ENCODE assay signal across 11 mouse cellular contexts in the genomic region with DNA sequence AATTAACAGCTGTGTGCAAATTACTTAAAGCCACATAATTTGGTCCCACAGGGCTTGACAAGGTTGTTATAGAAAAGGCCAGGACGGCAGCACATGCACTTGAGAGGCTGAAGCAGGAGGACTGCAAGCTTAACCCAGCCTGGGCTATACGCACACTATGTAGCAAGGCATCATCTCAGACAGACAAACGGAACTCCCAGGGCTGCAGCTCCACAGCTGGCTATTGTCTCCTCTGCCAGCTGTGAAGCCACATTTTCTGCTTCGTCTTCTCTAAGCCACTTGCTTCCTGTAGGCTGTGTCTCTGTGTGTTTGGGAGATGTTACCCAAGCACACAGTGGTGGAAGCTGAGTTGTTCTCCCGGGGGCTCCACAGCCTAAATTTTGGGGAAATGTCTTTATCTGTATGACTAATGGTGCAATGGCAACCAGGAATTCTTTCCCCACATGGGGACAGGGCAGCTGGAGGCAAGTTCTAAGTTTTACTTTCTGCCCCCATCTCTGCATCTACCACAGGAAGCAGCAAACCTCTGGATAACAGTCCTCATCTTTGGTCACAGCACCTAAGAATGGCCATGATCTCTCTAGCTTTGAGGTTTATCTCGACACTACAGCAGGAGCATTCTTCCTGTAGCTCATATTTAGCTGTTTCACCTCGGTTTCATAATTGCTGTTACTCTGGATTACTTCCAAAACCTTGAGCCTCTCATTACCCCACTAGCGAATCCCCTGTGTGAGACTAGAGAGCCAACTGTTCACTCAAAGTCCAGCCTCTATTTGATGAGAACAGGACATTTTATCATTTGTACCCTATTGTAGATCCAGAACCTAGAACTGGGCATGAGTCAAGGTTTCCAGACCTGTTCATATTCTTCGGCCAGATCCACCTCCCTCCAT. TPM values are rescaled to one million over a fixed set of nuclear protein-coding genes. Genes with fewer than 3 reads are reported as not detected.
DNase-seq lines count a peak whose midpoint lies in the region; ATAC-seq and TF ChIP-seq lines count a peak whose summit lies in the region.
"Had no signal": no experiment of that assay in that cellular context is flagged by ENCODE, and none has a peak within 500 bp of the region (broad histone marks: within the 10 kb centered on the region; RNA-seq: fewer than 3 reads in every experiment).

No protein-coding gene starts in this region.

- no peak for TF ChIP-seq CTCF in layer of hippocampus, adult 2 months (conservative IDR thresholded peaks at IDR 0.05)
- no peak for TF ChIP-seq CTCF in cortical plate, adult 2 months (IDR thresholded peaks at IDR 0.05; ENCODE audit: extremely low read depth, insufficient read depth, low read length)
- no peak for TF ChIP-seq CTCF in liver, postnatal 0 days (IDR thresholded peaks at IDR 0.05; ENCODE audit: low read depth)

- peak overlapping the region; percentile 99 for H3K27ac ChIP-seq in layer of hippocampus, adult 2 months
- no peak overlapping the region for H3K27ac ChIP-seq in cortical plate, adult 2 months (ENCODE audit: insufficient read depth, low read length)
- no peak overlapping the region for H3K27ac ChIP-seq in liver, postnatal 0 days (ENCODE audit: low read depth)
- H3K27ac ChIP-seq: heart, embryonic 15.5 days; limb, embryonic 12.5 days had no signal

- peak overlapping the region; percentile 94 for H3K4me3 ChIP-seq in layer of hippocampus, adult 2 months
- H3K4me3 ChIP-seq in cortical plate, adult 2 months (ENCODE audit: insufficient read depth, low read length) = peak overlapping the region; percentile 77
- H3K4me3 ChIP-seq in liver, postnatal 0 days (ENCODE audit: low read depth, low read length) = no peak overlapping the region
- H3K4me3 ChIP-seq: heart, embryonic 15.5 days; limb, embryonic 12.5 days had no signal

- H3K9me3 ChIP-seq in liver, postnatal 0 days (ENCODE audit: low read length) = no peaks in the 10 kb centered on the region
- H3K9me3 ChIP-seq: heart, embryonic 15.5 days; limb, embryonic 12.5 days had no signal

- no peaks in the 10 kb centered on the region for H3K36me3 ChIP-seq in liver, postnatal 0 days (replicated peaks; ENCODE audit: insufficient read depth, low read length)
- H3K36me3 ChIP-seq: heart, embryonic 15.5 days; limb, embryonic 12.5 days had no signal

- 38% methylated on average over 9 of the region's 9 CpGs for WGBS in liver, postnatal 0 days (ENCODE audit: insufficient replicate concordance)

- H3K4me2 ChIP-seq in liver, postnatal 0 days (ENCODE audit: low read depth, low read length) = peak overlapping the region; percentile 44
- H3K4me2 ChIP-seq: heart, embryonic 15.5 days had no signal

- no peak for TF ChIP-seq POLR2A in cortical plate, adult 2 months (IDR thresholded peaks at IDR 0.05; ENCODE audit: extremely low read depth, insufficient read depth, low read length)

- DNase-seq in layer of hippocampus, adult 2 months (ENCODE audit: low spot score in 2 of 2) = no peak
- DNase-seq in layer of hippocampus, postnatal 10 days (ENCODE audit: low spot score in 2 of 2) = no peak
- DNase-seq in liver, postnatal 0 days = no peak
- peak; percentile 67 for DNase-seq in thymus, postnatal 0 days (ENCODE audit: low spot score)
- no peak for DNase-seq in layer of hippocampus, postnatal 36 days
- DNase-seq in kidney, adult 11 months = no peak
- DNase-seq in left cerebral cortex, postnatal 36 days (ENCODE audit: low spot score in 2 of 2) = no peak
- DNase-seq: cerebellum, postnatal 14 days had no signal

- peak; percentile 67 for ATAC-seq in liver, postnatal 0 days

- H3K27me3 ChIP-seq in liver, postnatal 0 days (ENCODE audit: insufficient read depth, low read length) = no peaks in the 10 kb centered on the region

- peak; percentile 40; the same call in 1 of the 2 replicates for TF ChIP-seq EP300 in liver, postnatal 0 days (IDR thresholded peaks at IDR 0.05; ENCODE audit: low read depth)

- peaks cover 14% of the 10 kb centered on the region for H3K4me1 ChIP-seq in cortical plate, adult 2 months (ENCODE audit: control insufficient read depth, insufficient read depth, low read length)
- H3K4me1 ChIP-seq in liver, postnatal 0 days (ENCODE audit: insufficient read depth) = peaks cover 31% of the 10 kb centered on the region

- intact Hi-C loops in left cerebral cortex, postnatal 36 days (cut with DNase I) = loop anchor here (10.0 kb wide), 1 partner anchor 131 kb away; a partner anchor contains a TSS

- peak overlapping the region; percentile 23; the same call in 1 of the 2 replicates for H3K9ac ChIP-seq in liver, postnatal 0 days (replicated peaks)
- H3K9ac ChIP-seq: heart, embryonic 15.5 days; limb, embryonic 12.5 days had no signal

RNA-seq across cellular contexts. Expression of a gene that starts 6.1 kb away (rescaled TPM):
- 100 to 1,000 TPM; 104 to 109 TPM for total RNA-seq in layer of hippocampus, adult 2 months (2021)
- total RNA-seq in layer of hippocampus, postnatal 10 days (2021) = 10 to 100 TPM; 48.7 to 51.6 TPM
- polyA plus RNA-seq in cortical plate, adult 2 months (2012; rRNA removed) = 29.7 and 33.1 TPM in 2 replicates
- polyA plus RNA-seq in liver, postnatal 0 days (2015; fragmentation: Nextera tagmentation; extraction: Ambion mirVana) = 0.80 and 0.94 TPM in 2 replicates
- polyA plus RNA-seq in thymus, postnatal 0 days (2015; fragmentation: Nextera tagmentation; extraction: Ambion mirVana) = 0.48 and 0.61 TPM in 2 replicates
- 100 to 1,000 TPM in 1 of 2 experiments, 10 to 100 TPM in 1; 97.5 to 103 TPM for total RNA-seq in layer of hippocampus, postnatal 36 days (2021)
- total RNA-seq in left cerebral cortex, postnatal 36 days (2021) = 10 to 100 TPM; 72.5 to 78.6 TPM
